8 mouse cellular contexts compared by ENCODE assay signal in genomic region chr11:61485541-61486457, GRCm38 (mm10). TPM values are rescaled to one million over a fixed set of nuclear protein-coding genes. Genes with fewer than 3 reads are reported as not detected.
DNase-seq lines count a peak whose midpoint lies in the region; ATAC-seq and TF ChIP-seq lines count a peak whose summit lies in the region.

No protein-coding gene starts in this region.

- H3K9ac ChIP-seq in lung, postnatal 0 days (replicated peaks; ENCODE audit: low read depth): peak overlapping the region; percentile 47
- peak overlapping the region; percentile 66 for H3K9ac ChIP-seq in stomach, embryonic 14.5 days (replicated peaks; ENCODE audit: low read depth, low read length)

- peak overlapping the region; percentile 45 for H3K4me2 ChIP-seq in lung, postnatal 0 days (replicated peaks; ENCODE audit: low read depth, low read length)
- peak overlapping the region; percentile 67 for H3K4me2 ChIP-seq in stomach, embryonic 14.5 days (replicated peaks; ENCODE audit: low read depth, low read length)

- no peak for TF ChIP-seq EP300 in lung, postnatal 0 days (IDR thresholded peaks at IDR 0.05)

- ATAC-seq in lung, postnatal 0 days: no peak
- ATAC-seq in stomach, embryonic 14.5 days (ENCODE audit: insufficient number of reproducible peaks, insufficient read depth, low FRiP score, low read depth): peak; percentile 24

- intact Hi-C loops in left cerebral cortex, adult 2 months (cut with DNase I): no loop called here

- TF ChIP-seq CTCF in lung, postnatal 0 days (IDR thresholded peaks at IDR 0.05): no peak
- TF ChIP-seq CTCF in left cerebral cortex, adult 2 months (IDR thresholded peaks at IDR 0.05): no peak

- H3K4me3 ChIP-seq in lung, postnatal 0 days (ENCODE audit: low read depth, low read length): peak overlapping the region; percentile 37
- H3K4me3 ChIP-seq in limb, embryonic 10.5 days: peak overlapping the region; percentile 62
- peak overlapping the region; percentile 44 for H3K4me3 ChIP-seq in stomach, embryonic 14.5 days (ENCODE audit: low read depth, low read length)
- H3K4me3 ChIP-seq in left cerebral cortex, adult 2 months: no peak overlapping the region

- peak overlapping the region; percentile 83 for H3K27ac ChIP-seq in lung, postnatal 0 days (ENCODE audit: low read length)
- H3K27ac ChIP-seq in limb, embryonic 10.5 days: peak overlapping the region; percentile 97
- peak overlapping the region; percentile 99 for H3K27ac ChIP-seq in stomach, embryonic 14.5 days (ENCODE audit: low read length)
- no peak overlapping the region for H3K27ac ChIP-seq in left cerebral cortex, adult 2 months

- no peaks in the 10 kb centered on the region for H3K27me3 ChIP-seq in lung, postnatal 0 days (replicated peaks; ENCODE audit: insufficient read depth, low read length)
- H3K27me3 ChIP-seq in limb, embryonic 10.5 days (ENCODE audit: low read depth, poor library complexity, severe bottlenecking): no peaks in the 10 kb centered on the region
- no peaks in the 10 kb centered on the region for H3K27me3 ChIP-seq in stomach, embryonic 14.5 days (ENCODE audit: control insufficient read depth, insufficient read depth, low read length)

- no peaks in the 10 kb centered on the region for H3K4me1 ChIP-seq in lung, postnatal 0 days (ENCODE audit: insufficient read depth, low read depth, low read length)
- H3K4me1 ChIP-seq in limb, embryonic 10.5 days: peaks cover 82% of the 10 kb centered on the region
- peaks cover 27% of the 10 kb centered on the region for H3K4me1 ChIP-seq in stomach, embryonic 14.5 days (ENCODE audit: control insufficient read depth, insufficient read depth, low read length)

- peak; percentile 65 for DNase-seq in cerebellum, adult 11-12 months
- DNase-seq in cerebellum, adult 11 months: no peak
- no peak for DNase-seq in lung, postnatal 0 days (ENCODE audit: low spot score)
- DNase-seq in lung, postnatal 4 days: no peak
- peak; percentile 50 for DNase-seq in limb, embryonic 10.5 days (ENCODE audit: low spot score)
- no peak for DNase-seq in left cerebral cortex, adult 2 months (ENCODE audit: extremely low spot score in 1 of 2, low spot score in 2 of 2)
- DNase-seq in ovary, postnatal 36 days (ENCODE audit: low spot score): no peak

- peaks cover 21% of the 10 kb centered on the region; the same call in 1 of the 2 replicates for H3K36me3 ChIP-seq in lung, postnatal 0 days (ENCODE audit: insufficient read depth, low read length)
- peaks cover 45% of the 10 kb centered on the region for H3K36me3 ChIP-seq in limb, embryonic 10.5 days
- H3K36me3 ChIP-seq in stomach, embryonic 14.5 days (ENCODE audit: control insufficient read depth, insufficient read depth, low read length): peaks cover 28% of the 10 kb centered on the region

- WGBS in lung, postnatal 0 days: 60% methylated on average over 22 of the region's 22 CpGs
- 44% methylated on average over 22 of the region's 22 CpGs for WGBS in limb, embryonic 10.5 days
- WGBS in stomach, embryonic 14.5 days: 40% methylated on average over 22 of the region's 22 CpGs

- no peaks in the 10 kb centered on the region for H3K9me3 ChIP-seq in lung, postnatal 0 days (ENCODE audit: low read length)
- no peaks in the 10 kb centered on the region for H3K9me3 ChIP-seq in limb, embryonic 10.5 days (replicated peaks)
- no peaks in the 10 kb centered on the region for H3K9me3 ChIP-seq in stomach, embryonic 14.5 days (ENCODE audit: control insufficient read depth, low read depth, low read length)

RNA-seq across cellular contexts. Expression of gene Mfap4, which starts 0.6 kb away (rescaled TPM):
- 2,152 and 2,309 TPM in 2 replicates for polyA plus RNA-seq in lung, postnatal 0 days (2015; fragmentation: Nextera tagmentation; extraction: Ambion mirVana)
- polyA plus RNA-seq in limb, embryonic 10.5 days (2016; fragmentation: Nextera tagmentation; extraction: Ambion mirVana): 124 and 208 TPM in 2 replicates
- polyA plus RNA-seq in stomach, embryonic 14.5 days (2014; fragmentation: Nextera tagmentation; extraction: Ambion mirVana): 367 and 408 TPM in 2 replicates
- 1 to 10 TPM; 2.5 to 2.7 TPM for total RNA-seq in left cerebral cortex, adult 2 months (2021)

RNA-seq across cellular contexts. Expression of gene Mapk7, which starts 8.4 kb away (rescaled TPM):
- 36.2 and 39.5 TPM in 2 replicates for polyA plus RNA-seq in lung, postnatal 0 days (2015; fragmentation: Nextera tagmentation; extraction: Ambion mirVana)
- polyA plus RNA-seq in limb, embryonic 10.5 days (2016; fragmentation: Nextera tagmentation; extraction: Ambion mirVana): 87.2 and 94.7 TPM in 2 replicates
- 47.4 and 47.7 TPM in 2 replicates for polyA plus RNA-seq in stomach, embryonic 14.5 days (2014; fragmentation: Nextera tagmentation; extraction: Ambion mirVana)
- 10 to 100 TPM; 19.8 to 20.3 TPM for total RNA-seq in left cerebral cortex, adult 2 months (2021)

RNA-seq across cellular contexts. Expression of gene B9d1, which starts 19.1 kb away (rescaled TPM):
- polyA plus RNA-seq in lung, postnatal 0 days (2015; fragmentation: Nextera tagmentation; extraction: Ambion mirVana): 16.8 and 17.1 TPM in 2 replicates
- polyA plus RNA-seq in limb, embryonic 10.5 days (2016; fragmentation: Nextera tagmentation; extraction: Ambion mirVana): 45.3 and 46.7 TPM in 2 replicates
- 29.6 and 43.7 TPM in 2 replicates for polyA plus RNA-seq in stomach, embryonic 14.5 days (2014; fragmentation: Nextera tagmentation; extraction: Ambion mirVana)
- total RNA-seq in left cerebral cortex, adult 2 months (2021): 10 to 100 TPM; 39.1 to 43.8 TPM

RNA-seq across cellular contexts. Expression of gene Rnf112, which starts 31.9 kb away (rescaled TPM):
- polyA plus RNA-seq in lung, postnatal 0 days (2015; fragmentation: Nextera tagmentation; extraction: Ambion mirVana): 0.24 and 0.32 TPM in 2 replicates
- 0.10 and 0.23 TPM in 2 replicates for polyA plus RNA-seq in limb, embryonic 10.5 days (2016; fragmentation: Nextera tagmentation; extraction: Ambion mirVana)
- polyA plus RNA-seq in stomach, embryonic 14.5 days (2014; fragmentation: Nextera tagmentation; extraction: Ambion mirVana): 1.4 and 1.6 TPM in 2 replicates
- 100 to 1,000 TPM; 328 to 336 TPM for total RNA-seq in left cerebral cortex, adult 2 months (2021)

Comparison
In these comparisons a context has a peak if more than half of its experiments do, and no peak if none do; other contexts are left out.
1. DNase-seq: peak in cerebellum, adult 11-12 months (single experiment) and limb, embryonic 10.5 days (single experiment); none in cerebellum, adult 11 months (single experiment), lung, postnatal 0 days (single experiment), lung, postnatal 4 days (0 of 2), left cerebral cortex, adult 2 months (0 of 2) and ovary, postnatal 36 days (single experiment).